Mouse (Mus musculus) layer of hippocampus, adult 8-10 months (tissue): ENCODE results near the gene Tex35. TPM values are rescaled to one million over a fixed set of nuclear protein-coding genes. Genes with fewer than 3 reads are reported as not detected.

Source experiments
- DNase-seq, 2 experiments: peaks; one replicate each; pipeline ENCODE4 v3.0.0; 2022; ENCODE audit warnings: low spot score in 2 of 2
- total RNA-seq, 4 experiments: library from RNA; stranded (reverse); gene quantifications; 2 replicates each; pipeline ENCODE4 v1.2.4; 2022

The Tex35 gene
- total RNA-seq, 4 experiments from 2014 or later: 0.65 TPM; not detected in 3

- no peak for DNase-seq
These were observed 26.5 kb downstream of the Tex35 start for GRCm38 (mm10) chr1:157081999-157082398.

GRCm38 (mm10) chr1:157081076-157081804 lies 27.2 kb downstream of the Tex35 start:
- no peak for DNase-seq

GRCm38 (mm10) chr1:157080071-157080470 lies 28.4 kb downstream of the Tex35 start:
- DNase-seq: no peak

- no peak for DNase-seq
These were observed 29.0 kb downstream of the Tex35 start for GRCm38 (mm10) chr1:157079384-157080025.

- DNase-seq: peak; percentile 76 to 90
These were observed 31.4 kb downstream of the Tex35 start for GRCm38 (mm10) chr1:157076781-157077705.

GRCm38 (mm10) chr1:157076257-157076656 lies 32.2 kb downstream of the Tex35 start:
- peak; percentile 48 to 88 for DNase-seq

- no peak for DNase-seq
These were observed 33.5 kb downstream of the Tex35 start for GRCm38 (mm10) chr1:157074937-157075336.

GRCm38 (mm10) chr1:157074371-157074770 lies 34.1 kb downstream of the Tex35 start:
- DNase-seq: no peak

GRCm38 (mm10) chr1:157073592-157073991 lies 34.9 kb downstream of the Tex35 start:
- DNase-seq: no peak

- DNase-seq: no peak
These were observed 39.2 kb downstream of the Tex35 start for GRCm38 (mm10) chr1:157069181-157069828.

- no peak for DNase-seq
These were observed 40.2 kb downstream of the Tex35 start for GRCm38 (mm10) chr1:157068316-157068715.

GRCm38 (mm10) chr1:157065819-157066730 lies 42.4 kb downstream of the Tex35 start:
- no peak for DNase-seq

GRCm38 (mm10) chr1:157063318-157064115 lies 45.0 kb downstream of the Tex35 start:
- DNase-seq: no peak

GRCm38 (mm10) chr1:157062445-157062825 lies 46.0 kb downstream of the Tex35 start:
- DNase-seq: no peak

GRCm38 (mm10) chr1:157061800-157062444 lies 46.6 kb downstream of the Tex35 start:
- no peak for DNase-seq

- DNase-seq: no peak
These were observed 47.3 kb downstream of the Tex35 start for GRCm38 (mm10) chr1:157061170-157061569.

GRCm38 (mm10) chr1:157060441-157061135 lies 47.9 kb downstream of the Tex35 start:
- DNase-seq: no peak

GRCm38 (mm10) chr1:157055901-157056300 lies 52.6 kb downstream of the Tex35 start:
- no peak for DNase-seq
